Mouse (Mus musculus) G1E (cell line): ENCODE measurements around the gene Pdpk1. TPM values are rescaled to one million over a fixed set of nuclear protein-coding genes. Genes with fewer than 3 reads are reported as not detected.

Source experiments
- ATAC-seq: 2 replicates; pipeline ENCODE4 v1.8.0; 2016; ENCODE audit warnings: mild to moderate bottlenecking; ENCODE audit not compliant: insufficient number of reproducible peaks, poor library complexity, low FRiP score, severe bottlenecking; ENCODE audit errors: extremely low read depth
- DNase-seq: peaks from one replicate; pipeline ENCODE4 v3.0.0; 2012; ENCODE audit warnings: low spot score
- H3K27me3 ChIP-seq: 2 replicates; pipeline ENCODE4 v1.6.1; 2012; ENCODE audit warnings: mild to moderate bottlenecking, low read length, inconsistent platforms; ENCODE audit not compliant: insufficient read depth
- H3K36me3 ChIP-seq: replicated peaks from 2 replicates; pipeline ENCODE3; 2012; ENCODE audit warnings: mild to moderate bottlenecking, inconsistent platforms
- H3K4me1 ChIP-seq: 2 replicates; pipeline ENCODE4 v1.6.1; 2012; ENCODE audit warnings: low read depth, low read length, inconsistent platforms, mixed read lengths; ENCODE audit not compliant: insufficient read depth
- H3K4me3 ChIP-seq: 2 replicates; pipeline ENCODE4 v1.5.1; 2012; ENCODE audit warnings: low read depth, mild to moderate bottlenecking, inconsistent platforms, low read length, moderate library complexity, mixed read lengths
- H3K9me3 ChIP-seq: replicated peaks from 2 replicates; pipeline ENCODE4 v1.6.1; 2012; ENCODE audit warnings: inconsistent platforms
- CTCF ChIP-seq: IDR thresholded peaks from 2 replicates; pipeline ENCODE4 v1.5.1; 2012; ENCODE audit warnings: low read depth, low read length, inconsistent platforms, mixed read lengths
- GATA1 ChIP-seq: IDR thresholded peaks from 2 replicates; pipeline ENCODE4 v1.6.1; 2012; ENCODE audit warnings: borderline replicate concordance, low read length, inconsistent platforms, mixed read lengths
- GATA2 ChIP-seq: IDR thresholded peaks from 2 replicates; pipeline ENCODE4 v1.6.1; 2012; ENCODE audit warnings: low read depth, low read length, inconsistent platforms, borderline replicate concordance
- POLR2AphosphoS5 ChIP-seq: IDR thresholded peaks from 2 replicates; pipeline ENCODE4 v1.6.1; 2012; ENCODE audit warnings: low read depth, low read length, inconsistent platforms; ENCODE audit not compliant: insufficient replicate concordance
- TAL1 ChIP-seq: conservative IDR thresholded peaks from 2 replicates; pipeline ENCODE4 v1.6.1; 2012; ENCODE audit warnings: low read depth, low read length, inconsistent platforms, mixed read lengths
- polyA plus RNA-seq: library from polyadenylated mRNA; stranded (reverse); fragments of >175 nt; gene quantifications from 2 replicates; pipeline ENCODE4 v1.2.3, GENCODE M21; 2012
- total RNA-seq, 2 experiments: library from RNA; stranded (forward) in 1 of 2; stranded (reverse) in 1 of 2; fragments of 200-1000 nt in 1 of 2; fragments of >200 nt in 1 of 2; fragmentation: Nextera tagmentation in 1 of 2; gene quantifications; 2 replicates each; pipeline ENCODE4 v1.2.3; 2014 to 2017

Pdpk1 gene
- total and polyA plus RNA-seq, 3 experiments, result 47.8 to 63.3 (median 58.8) TPM

DNA sequence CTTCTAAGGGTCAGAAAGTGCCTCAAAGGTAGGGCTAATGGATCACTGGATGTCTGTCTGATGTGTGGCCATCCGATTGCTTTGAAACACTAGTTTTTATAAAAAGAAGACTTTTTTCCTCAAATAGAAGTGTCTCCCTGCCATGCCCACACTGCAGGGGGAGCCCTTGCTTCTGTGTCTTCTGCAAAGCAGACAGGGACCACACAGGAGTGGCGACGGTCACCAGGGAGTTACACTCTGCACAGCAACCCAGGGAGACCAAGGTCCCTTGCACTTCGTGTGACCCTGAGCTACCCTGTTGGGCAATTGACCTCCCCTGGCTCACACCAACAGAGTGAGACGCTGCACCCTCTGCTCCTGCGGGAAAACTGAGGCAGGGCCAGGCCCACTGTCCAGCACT lies 113.8 kb downstream of the Pdpk1 start:
- no peak for DNase-seq
- Histone ChIP-seq H3K4me3 (no peak overlapping the region), H3K4me1 (no peaks in the 10 kb centered on the region), H3K36me3 (no peaks in the 10 kb centered on the region), H3K27me3 (peaks cover 19% of the 10 kb centered on the region), H3K9me3 (no peaks in the 10 kb centered on the region)
- TF ChIP-seq TAL1 (no peak), GATA1 (no peak), POLR2AphosphoS5 (no peak), CTCF (no peak), GATA2 (no peak)
- no peak for ATAC-seq

GRCm38 (mm10) chr17:24035087-24035486 lies 115.6 kb downstream of the Pdpk1 start:
- TF ChIP-seq TAL1, result no peak
- TF ChIP-seq GATA1, result no peak
- TF ChIP-seq POLR2AphosphoS5, result no peak
- no peak for TF ChIP-seq GATA2
- no peak for TF ChIP-seq CTCF
- H3K4me3 ChIP-seq, result no peak overlapping the region
- no peak for ATAC-seq
- H3K4me1 ChIP-seq, result no peaks in the 10 kb centered on the region
- peaks cover 21% of the 10 kb centered on the region for H3K27me3 ChIP-seq
- no peaks in the 10 kb centered on the region for H3K36me3 ChIP-seq
- no peaks in the 10 kb centered on the region for H3K9me3 ChIP-seq
- no peak for DNase-seq

DNA sequence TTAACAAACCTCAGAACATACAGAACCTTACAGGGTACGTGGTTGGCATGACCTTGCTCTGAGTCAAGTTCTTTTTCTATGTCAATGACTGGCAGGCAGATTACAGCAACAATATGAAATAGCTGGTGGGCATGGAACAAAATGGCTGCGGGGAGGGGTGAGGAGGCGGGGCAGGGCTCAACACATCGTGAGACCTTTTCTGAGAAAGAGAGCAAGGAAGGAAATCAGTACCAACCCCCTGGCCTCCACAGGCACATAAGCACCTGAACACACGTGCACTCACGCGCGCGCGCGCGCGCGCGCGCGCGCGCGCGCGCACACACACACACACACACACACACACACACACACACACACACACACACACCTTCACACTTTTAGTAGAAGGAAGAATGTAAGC lies 120.2 kb downstream of the Pdpk1 start:
- no peak overlapping the region for H3K4me3 ChIP-seq
- H3K36me3 ChIP-seq, result no peaks in the 10 kb centered on the region
- ATAC-seq (no peak), DNase-seq (no peak)
- H3K27me3 ChIP-seq, result peaks cover 16% of the 10 kb centered on the region
- no peaks in the 10 kb centered on the region for H3K9me3 ChIP-seq
- TF ChIP-seq POLR2AphosphoS5, result no peak
- no peak for TF ChIP-seq TAL1
- TF ChIP-seq GATA1, result no peak
- TF ChIP-seq CTCF, result no peak
- TF ChIP-seq GATA2, result no peak
- H3K4me1 ChIP-seq, result no peaks in the 10 kb centered on the region; the same call in 1 of the 2 replicates

- ATAC-seq, result no peak
- Histone ChIP-seq H3K27me3 (peaks cover 12% of the 10 kb centered on the region), H3K9me3 (no peaks in the 10 kb centered on the region), H3K36me3 (no peaks in the 10 kb centered on the region), H3K4me3 (no peak overlapping the region), H3K4me1 (no peaks in the 10 kb centered on the region; the same call in 1 of the 2 replicates)
- no peak for TF ChIP-seq POLR2AphosphoS5
- no peak for TF ChIP-seq GATA2
- TF ChIP-seq GATA1, result no peak
- no peak for DNase-seq
These were observed 121.2 kb downstream of the Pdpk1 start for GRCm38 (mm10) chr17:24029477-24029876.

Other genes starting within 250 kb of the Pdpk1 start
- gene Dcpp3, start 233.5 kb downstream of the Pdpk1 start, total RNA-seq (2014; fragmentation: Nextera tagmentation), result not detected in 2 replicates
- gene Dcpp3, start 233.5 kb downstream of the Pdpk1 start, total RNA-seq (2017), result not detected in 2 replicates
- gene Dcpp3, start 233.5 kb downstream of the Pdpk1 start, polyA plus RNA-seq, result not detected in 2 replicates
- gene Sbp, start 209.3 kb downstream of the Pdpk1 start, total RNA-seq (2014; fragmentation: Nextera tagmentation), result not detected in 2 replicates
- not detected in 2 replicates for gene Sbp, start 209.3 kb downstream of the Pdpk1 start, total RNA-seq (2017)
- not detected in 2 replicates for gene Sbp, start 209.3 kb downstream of the Pdpk1 start, polyA plus RNA-seq
- not detected in 2 replicates for gene Sbpl, start 195.7 kb downstream of the Pdpk1 start, total RNA-seq (2014; fragmentation: Nextera tagmentation)
- not detected in 2 replicates for gene Sbpl, start 195.7 kb downstream of the Pdpk1 start, total RNA-seq (2017)
- not detected in 2 replicates for gene Sbpl, start 195.7 kb downstream of the Pdpk1 start, polyA plus RNA-seq
- gene Prss30, start 170.4 kb downstream of the Pdpk1 start, total RNA-seq (2014; fragmentation: Nextera tagmentation), result not detected in 2 replicates
- not detected in 2 replicates for gene Prss30, start 170.4 kb downstream of the Pdpk1 start, total RNA-seq (2017)
- gene Prss30, start 170.4 kb downstream of the Pdpk1 start, polyA plus RNA-seq, result not detected in 2 replicates
- not detected in 2 replicates for gene Prss22, start 152.8 kb downstream of the Pdpk1 start, total RNA-seq (2014; fragmentation: Nextera tagmentation)
- not detected in 2 replicates for gene Prss22, start 152.8 kb downstream of the Pdpk1 start, total RNA-seq (2017)
- gene Prss22, start 152.8 kb downstream of the Pdpk1 start, polyA plus RNA-seq, result not detected in 2 replicates
- gene Prss27, start 112.8 kb downstream of the Pdpk1 start, total RNA-seq (2014; fragmentation: Nextera tagmentation), result not detected in 2 replicates
- gene Prss27, start 112.8 kb downstream of the Pdpk1 start, total RNA-seq (2017), result not detected in 2 replicates
- gene Prss27, start 112.8 kb downstream of the Pdpk1 start, polyA plus RNA-seq, result not detected in 2 replicates
- gene Kctd5, start 77.4 kb downstream of the Pdpk1 start, total RNA-seq (2014; fragmentation: Nextera tagmentation), result 16.9 and 17.1 TPM in 2 replicates
- gene Kctd5, start 77.4 kb downstream of the Pdpk1 start, total RNA-seq (2017), result 15.9 and 16.7 TPM in 2 replicates
- gene Kctd5, start 77.4 kb downstream of the Pdpk1 start, polyA plus RNA-seq, result 17.3 and 23.4 TPM in 2 replicates
- 7.2 and 18.7 TPM in 2 replicates for gene Amdhd2, start 12.8 kb upstream of the Pdpk1 start, total RNA-seq (2014; fragmentation: Nextera tagmentation)
- gene Amdhd2, start 12.8 kb upstream of the Pdpk1 start, total RNA-seq (2017), result 60.2 and 66.4 TPM in 2 replicates
- gene Amdhd2, start 12.8 kb upstream of the Pdpk1 start, polyA plus RNA-seq, result 44.1 and 45.3 TPM in 2 replicates
- 126 and 189 TPM in 2 replicates for gene Atp6v0c, start 18.8 kb upstream of the Pdpk1 start, total RNA-seq (2014; fragmentation: Nextera tagmentation)
- 61.1 and 65.5 TPM in 2 replicates for gene Atp6v0c, start 18.8 kb upstream of the Pdpk1 start, total RNA-seq (2017)
- gene Atp6v0c, start 18.8 kb upstream of the Pdpk1 start, polyA plus RNA-seq, result 209 and 285 TPM in 2 replicates
- 94.0 and 120 TPM in 2 replicates for gene Tbc1d24, start 54.6 kb upstream of the Pdpk1 start, total RNA-seq (2014; fragmentation: Nextera tagmentation)
- 57.9 and 59.1 TPM in 2 replicates for gene Tbc1d24, start 54.6 kb upstream of the Pdpk1 start, total RNA-seq (2017)
- gene Tbc1d24, start 54.6 kb upstream of the Pdpk1 start, polyA plus RNA-seq, result 14.6 and 23.4 TPM in 2 replicates
- gene Ntn3, start 58.6 kb upstream of the Pdpk1 start, total RNA-seq (2014; fragmentation: Nextera tagmentation), result 3.8 and 3.9 TPM in 2 replicates
- 1.5 and 2.1 TPM in 2 replicates for gene Ntn3, start 58.6 kb upstream of the Pdpk1 start, total RNA-seq (2017)
- gene Ntn3, start 58.6 kb upstream of the Pdpk1 start, polyA plus RNA-seq, result 1.6 and 1.8 TPM in 2 replicates
- gene Tedc2, start 69.9 kb upstream of the Pdpk1 start, total RNA-seq (2014; fragmentation: Nextera tagmentation), result 22.8 and 41.7 TPM in 2 replicates
- gene Tedc2, start 69.9 kb upstream of the Pdpk1 start, total RNA-seq (2017), result 38.3 and 46.5 TPM in 2 replicates
- gene Tedc2, start 69.9 kb upstream of the Pdpk1 start, polyA plus RNA-seq, result 47.0 and 55.1 TPM in 2 replicates
- gene Ccnf, start 100.6 kb upstream of the Pdpk1 start, total RNA-seq (2014; fragmentation: Nextera tagmentation), result 65.0 and 73.4 TPM in 2 replicates
- gene Ccnf, start 100.6 kb upstream of the Pdpk1 start, total RNA-seq (2017), result 59.1 and 65.1 TPM in 2 replicates
- 87.0 and 87.6 TPM in 2 replicates for gene Ccnf, start 100.6 kb upstream of the Pdpk1 start, polyA plus RNA-seq
- not detected in 2 replicates for gene Abca17, start 200.1 kb upstream of the Pdpk1 start, total RNA-seq (2014; fragmentation: Nextera tagmentation)
- under 0.01 and 0.12 TPM in 2 replicates for gene Abca17, start 200.1 kb upstream of the Pdpk1 start, total RNA-seq (2017)
- not detected in 2 replicates for gene Abca17, start 200.1 kb upstream of the Pdpk1 start, polyA plus RNA-seq
- 65.4 and 68.9 TPM in 2 replicates for gene Abca3, start 201.0 kb upstream of the Pdpk1 start, total RNA-seq (2014; fragmentation: Nextera tagmentation)
- gene Abca3, start 201.0 kb upstream of the Pdpk1 start, total RNA-seq (2017), result 22.1 and 24.0 TPM in 2 replicates
- 29.2 and 29.5 TPM in 2 replicates for gene Abca3, start 201.0 kb upstream of the Pdpk1 start, polyA plus RNA-seq